Mouse (Mus musculus): Measurements from ENCODE around the gene Acyp1. TPM values are rescaled to one million over a fixed set of nuclear protein-coding genes. Genes with fewer than 3 reads are reported as not detected.
A peak's percentile ranks its signal among the peaks of the same experiment; 100 is the strongest.

Gene Acyp1
- 10 to 100 TPM; 32.9 to 37.4 TPM for total RNA-seq (2021)
- long read RNA-seq, experiment 1, partial matches to known transcripts: 0 of 9 reads
- long read RNA-seq, experiment 1, other reads (novel, unspliced or antisense): 3 of 9 reads
- long read RNA-seq, experiment 2, transcript Acyp1-201 (3 exons, 648 nt): major isoform, 11 of 15 reads
- long read RNA-seq, experiment 2, partial matches to known transcripts: 0 of 15 reads
- long read RNA-seq, experiment 2, other reads (novel, unspliced or antisense): 2 of 15 reads

GRCm38 (mm10) chr12:85287809-85288485 is at the start of gene Acyp1:
Gene Acyp1, minus strand, starts transcription at chr12:85288438.
- no peak for TF ChIP-seq CTCF (IDR thresholded peaks at IDR 0.05)
- DNase-seq (ENCODE audit: extremely low spot score in 1 of 2, low spot score in 2 of 2): no peak
- Histone ChIP-seq H3K4me3 (peak within 1 kb of the TSS; percentile 58), H3K27ac (peak within 1 kb of the TSS; percentile 51)
- intact Hi-C loops (cut with DNase I): loop anchor here (1.0 kb wide), 1 partner anchor 8 kb away; no protein-coding TSS in a partner anchor

- no peak overlapping the region for H3K27ac ChIP-seq
- no peak for TF ChIP-seq CTCF (IDR thresholded peaks at IDR 0.05)
These were observed 49.5 kb upstream of the Acyp1 start for GRCm38 (mm10) chr12:85337567-85338311.

GRCm38 (mm10) chr12:85330153-85330552 is 41.9 kb upstream of the Acyp1 start:
- TF ChIP-seq CTCF (IDR thresholded peaks at IDR 0.05): no peak
- intact Hi-C loops (cut with DNase I): no loop called here
- no peak overlapping the region for H3K4me3 ChIP-seq
- no peak overlapping the region for H3K27ac ChIP-seq
- no peak for DNase-seq (ENCODE audit: extremely low spot score in 1 of 2, low spot score in 2 of 2)

More at GRCm38 (mm10) chr12:85337567-85338311, 49.5 kb upstream of the Acyp1 start:
- peak overlapping the region; percentile 100; the same call in 1 of the 2 replicates for H3K4me3 ChIP-seq
- intact Hi-C loops (cut with DNase I): no loop called here
- DNase-seq (ENCODE audit: extremely low spot score in 1 of 2, low spot score in 2 of 2): no peak

GRCm38 (mm10) chr12:85308651-85309050 is 20.4 kb upstream of the Acyp1 start:
- Histone ChIP-seq H3K4me3 (no peak overlapping the region), H3K27ac (no peak overlapping the region)
- intact Hi-C loops (cut with DNase I): no loop called here
- no peak for DNase-seq (ENCODE audit: extremely low spot score in 1 of 2, low spot score in 2 of 2)
- TF ChIP-seq CTCF (IDR thresholded peaks at IDR 0.05): no peak

- H3K27ac ChIP-seq: peak overlapping the region; percentile 72
- H3K4me3 ChIP-seq: peak overlapping the region; percentile 17
- DNase-seq (ENCODE audit: extremely low spot score in 1 of 2, low spot score in 2 of 2): peak; percentile 80 to 88
- peak; percentile 99 for TF ChIP-seq CTCF (IDR thresholded peaks at IDR 0.05)
- intact Hi-C loops (cut with DNase I): loop anchor here (1.0 kb wide), 3 partner anchors 136 to 213 kb away; no protein-coding TSS in a partner anchor
These were observed 17.1 kb upstream of the Acyp1 start for GRCm38 (mm10) chr12:85305247-85305892.

- no peak for TF ChIP-seq CTCF (IDR thresholded peaks at IDR 0.05)
- H3K4me3 ChIP-seq: no peak overlapping the region
- DNase-seq (ENCODE audit: extremely low spot score in 1 of 2, low spot score in 2 of 2): no peak
- intact Hi-C loops (cut with DNase I): loop anchor here (1.0 kb wide), 3 partner anchors 135 to 212 kb away; no protein-coding TSS in a partner anchor
- no peak overlapping the region for H3K27ac ChIP-seq
These were observed 16.5 kb upstream of the Acyp1 start for GRCm38 (mm10) chr12:85304725-85305124.

GRCm38 (mm10) chr12:85303256-85303655 is 15.0 kb upstream of the Acyp1 start:
- no peak for DNase-seq (ENCODE audit: extremely low spot score in 1 of 2, low spot score in 2 of 2)
- no peak overlapping the region for H3K4me3 ChIP-seq
- H3K27ac ChIP-seq: no peak overlapping the region
- no peak for TF ChIP-seq CTCF (IDR thresholded peaks at IDR 0.05)
- intact Hi-C loops (cut with DNase I): no loop called here

GRCm38 (mm10) chr12:85298835-85299180 is 10.6 kb upstream of the Acyp1 start:
- TF ChIP-seq CTCF (IDR thresholded peaks at IDR 0.05): no peak
- intact Hi-C loops (cut with DNase I): no loop called here

GRCm38 (mm10) chr12:85298127-85298834 is 10.0 kb upstream of the Acyp1 start:
- intact Hi-C loops (cut with DNase I): no loop called here
- no peak overlapping the region for H3K27ac ChIP-seq
- no peak overlapping the region for H3K4me3 ChIP-seq
- no peak for TF ChIP-seq CTCF (IDR thresholded peaks at IDR 0.05)
- no peak for DNase-seq (ENCODE audit: extremely low spot score in 1 of 2, low spot score in 2 of 2)

More at GRCm38 (mm10) chr12:85298835-85299180, 10.6 kb upstream of the Acyp1 start:
- no peak for DNase-seq (ENCODE audit: extremely low spot score in 1 of 2, low spot score in 2 of 2)
- Histone ChIP-seq H3K27ac (no peak overlapping the region), H3K4me3 (no peak overlapping the region)

GRCm38 (mm10) chr12:85297345-85297997 is 9.2 kb upstream of the Acyp1 start:
- Histone ChIP-seq H3K4me3 (no peak overlapping the region), H3K27ac (no peak overlapping the region)
- intact Hi-C loops (cut with DNase I): no loop called here
- no peak for TF ChIP-seq CTCF (IDR thresholded peaks at IDR 0.05)
- DNase-seq (ENCODE audit: extremely low spot score in 1 of 2, low spot score in 2 of 2): no peak

All from left cerebral cortex, adult 2 months (tissue).